Mouse (Mus musculus) c-Kit-positive CD71-negative TER-119-negative erythroid progenitor cells, embryonic 14.5 days (primary cell): ENCODE measurements around the gene Podxl2.

Source experiments
- DNase-seq: peaks from one replicate; pipeline ENCODE4 v3.0.0-alpha.2; 2013; ENCODE audit warnings: low read depth

The Podxl2 gene

DNA sequence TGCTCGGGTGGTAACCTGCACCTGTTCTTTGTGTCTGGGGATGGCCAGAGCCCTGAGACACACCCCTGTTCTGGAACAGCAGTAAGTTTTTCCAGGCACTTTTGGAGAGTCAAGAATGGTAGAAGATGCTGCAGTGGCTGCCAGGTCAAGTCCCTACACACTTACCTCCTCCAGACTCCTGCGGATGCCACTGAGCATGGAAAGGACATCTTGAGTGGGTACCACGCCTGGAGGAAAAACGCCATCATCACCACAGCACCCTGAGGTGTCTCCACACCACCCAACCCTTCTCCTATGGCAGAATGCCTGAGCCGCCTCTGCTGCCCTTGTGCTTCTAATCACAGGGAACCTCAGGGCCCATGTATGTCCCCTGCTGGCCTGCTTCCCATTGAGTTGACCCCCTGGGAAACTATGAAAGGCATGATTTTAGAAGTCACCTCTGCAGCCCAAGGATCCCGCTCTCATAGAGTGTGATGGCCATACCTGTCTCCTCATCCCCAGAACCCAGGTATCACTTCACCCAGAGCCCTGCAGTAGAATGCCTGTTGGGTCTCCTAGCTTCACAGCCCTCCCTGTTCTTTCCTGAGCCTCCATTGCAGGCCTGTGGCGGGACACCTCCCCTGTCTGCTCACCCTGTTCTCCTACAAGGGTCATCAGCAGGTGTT, 29.8 kb downstream of the Podxl2 start:
- DNase-seq: no peak

DNA sequence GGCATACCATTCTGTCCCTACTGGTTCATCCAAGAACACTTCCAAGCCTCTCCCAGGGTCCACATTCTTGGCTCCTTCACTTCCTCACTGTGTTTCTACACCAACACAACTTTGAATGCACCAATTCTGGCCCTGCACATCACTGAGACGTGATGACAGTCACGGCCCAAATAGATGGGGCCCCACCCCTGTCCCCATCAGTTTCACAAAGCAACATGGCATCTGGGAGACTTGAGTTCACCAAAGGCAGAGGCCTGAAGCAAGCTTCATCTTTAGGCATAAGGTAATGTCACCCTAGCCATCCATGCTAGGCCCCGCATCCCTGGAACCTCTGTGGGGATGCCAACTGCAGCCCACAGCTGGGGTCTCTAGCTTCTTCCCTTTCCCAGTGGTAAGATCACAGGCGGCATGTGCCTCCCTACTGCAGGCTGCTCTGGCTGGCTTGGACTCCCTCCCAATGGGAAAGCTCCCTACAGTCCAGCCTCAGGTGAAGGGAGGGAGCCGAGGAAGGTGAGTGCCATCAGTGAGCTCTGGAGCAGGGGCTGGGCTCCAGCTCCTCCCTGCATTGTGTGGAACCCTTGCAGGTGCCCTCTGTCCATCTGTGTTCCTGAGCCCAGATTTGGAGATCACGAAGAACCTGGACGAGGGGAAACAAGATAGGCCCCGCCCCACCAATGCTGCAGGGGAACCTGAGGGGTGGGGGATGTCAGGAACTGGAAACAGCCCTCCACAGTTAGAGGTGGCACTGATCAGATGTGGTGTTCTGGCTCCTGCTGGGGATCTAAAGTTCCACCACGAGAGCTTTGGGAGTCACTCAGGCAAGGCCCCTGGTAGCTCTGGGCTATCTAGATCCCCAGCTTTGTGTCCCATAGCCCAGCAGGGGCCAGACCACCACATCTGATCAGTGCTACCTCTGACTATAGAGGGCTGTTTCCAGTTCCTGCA, 30.8 kb downstream of the Podxl2 start:
- DNase-seq: no peak

DNA sequence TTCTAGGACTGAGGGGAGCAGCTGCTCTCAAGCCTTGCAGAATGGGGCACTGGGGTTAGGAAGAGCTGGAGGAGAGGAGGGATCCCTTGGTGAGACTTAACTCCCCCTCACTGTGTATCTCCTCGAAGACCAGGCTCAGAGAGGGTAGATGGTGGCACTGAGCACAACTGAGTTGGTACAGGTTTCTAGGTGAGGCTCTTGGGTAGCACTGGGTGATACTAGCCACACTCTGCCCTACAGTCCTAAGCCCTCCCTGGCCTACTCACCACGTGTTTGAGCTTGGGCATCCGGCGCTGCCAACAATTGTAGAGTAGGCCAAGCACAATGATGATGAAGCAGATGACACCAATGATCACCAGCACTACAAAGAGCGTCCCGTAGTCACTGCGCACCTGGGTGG, 31.6 kb downstream of the Podxl2 start:
- no peak for DNase-seq

DNA sequence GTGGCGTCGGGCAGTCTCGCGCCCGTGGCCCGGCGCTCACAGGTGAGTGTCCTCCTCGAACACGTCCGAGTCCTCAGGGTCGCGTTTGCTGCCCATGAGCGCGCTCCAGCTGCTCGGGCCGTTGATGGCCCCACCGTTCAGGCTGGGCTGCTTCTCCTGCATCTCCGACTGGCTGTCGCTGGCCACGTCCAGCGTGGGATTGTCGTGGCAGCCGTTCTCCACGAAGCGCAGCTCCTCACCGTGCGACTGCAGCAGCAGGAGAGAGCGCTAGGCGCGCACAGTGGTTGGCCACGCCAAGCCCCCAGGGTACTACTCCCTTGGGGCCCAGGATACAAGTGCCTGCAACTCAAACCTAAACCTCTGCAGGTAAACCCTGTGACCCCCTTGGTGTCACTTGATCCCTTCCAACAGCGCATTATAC, 32.1 kb downstream of the Podxl2 start:
- no peak for DNase-seq

DNA sequence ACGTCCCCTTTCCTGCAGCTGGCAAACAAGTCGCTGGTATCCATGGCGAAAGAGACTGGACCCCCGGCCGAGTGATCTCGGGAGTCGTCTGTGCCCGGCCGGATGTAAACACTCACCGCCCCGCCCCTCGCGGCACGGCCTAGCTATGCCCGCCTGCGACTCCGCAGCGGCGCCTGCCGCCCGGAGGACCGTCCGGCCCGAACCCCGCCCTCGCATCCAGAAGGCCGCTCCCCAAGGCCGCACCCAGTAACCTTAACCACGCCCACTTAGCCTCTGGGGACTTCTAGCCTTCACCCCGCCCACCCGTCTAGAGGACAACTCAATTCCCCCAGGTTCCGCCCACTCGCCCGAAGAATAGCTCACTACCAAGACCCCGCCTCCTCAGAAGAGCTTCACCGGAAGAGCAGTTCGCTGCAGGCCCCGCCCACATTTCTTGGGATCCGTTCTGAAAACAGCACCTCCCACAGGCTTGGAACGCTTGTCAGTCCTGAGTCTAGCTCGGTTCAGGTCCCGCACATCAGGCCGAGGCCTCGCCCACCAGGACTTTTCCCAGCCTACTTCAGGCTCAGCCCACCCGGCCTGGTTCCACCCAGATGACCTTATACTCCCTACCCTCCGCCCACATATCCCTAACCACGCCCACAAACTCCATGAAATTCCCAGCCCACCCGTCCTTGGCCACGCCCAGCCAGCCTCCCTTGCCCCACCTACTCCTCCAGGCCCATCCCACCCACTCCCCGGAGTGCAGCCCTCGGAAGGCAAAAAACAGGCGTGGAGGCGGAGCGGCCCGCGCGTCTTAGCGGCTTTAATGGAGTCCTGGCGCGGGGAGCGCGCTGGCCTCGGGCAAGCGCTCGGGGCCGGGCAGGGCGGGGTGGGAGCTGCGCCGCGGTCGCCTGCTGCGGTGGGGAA, 32.8 kb downstream of the Podxl2 start, which contains the start of gene Abtb1:
TSS of gene Abtb1 (minus strand) at position 204 of the 909 bp plus-strand sequence.
- peak; percentile 100 for DNase-seq

DNA sequence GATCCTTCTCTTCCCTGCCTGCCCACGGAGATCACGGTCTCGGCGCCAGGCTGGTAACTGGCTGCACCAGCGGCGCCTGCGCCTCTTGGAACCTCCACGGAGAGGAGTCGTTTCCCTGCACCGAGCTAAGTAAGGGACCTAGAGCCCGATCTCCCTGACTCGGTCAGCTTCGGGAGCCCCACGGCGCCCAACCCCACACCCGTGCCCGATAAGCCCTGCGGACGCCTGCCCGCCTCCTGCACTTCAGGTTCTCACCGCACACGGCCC, 33.4 kb downstream of the Podxl2 start:
- DNase-seq: no peak

DNA sequence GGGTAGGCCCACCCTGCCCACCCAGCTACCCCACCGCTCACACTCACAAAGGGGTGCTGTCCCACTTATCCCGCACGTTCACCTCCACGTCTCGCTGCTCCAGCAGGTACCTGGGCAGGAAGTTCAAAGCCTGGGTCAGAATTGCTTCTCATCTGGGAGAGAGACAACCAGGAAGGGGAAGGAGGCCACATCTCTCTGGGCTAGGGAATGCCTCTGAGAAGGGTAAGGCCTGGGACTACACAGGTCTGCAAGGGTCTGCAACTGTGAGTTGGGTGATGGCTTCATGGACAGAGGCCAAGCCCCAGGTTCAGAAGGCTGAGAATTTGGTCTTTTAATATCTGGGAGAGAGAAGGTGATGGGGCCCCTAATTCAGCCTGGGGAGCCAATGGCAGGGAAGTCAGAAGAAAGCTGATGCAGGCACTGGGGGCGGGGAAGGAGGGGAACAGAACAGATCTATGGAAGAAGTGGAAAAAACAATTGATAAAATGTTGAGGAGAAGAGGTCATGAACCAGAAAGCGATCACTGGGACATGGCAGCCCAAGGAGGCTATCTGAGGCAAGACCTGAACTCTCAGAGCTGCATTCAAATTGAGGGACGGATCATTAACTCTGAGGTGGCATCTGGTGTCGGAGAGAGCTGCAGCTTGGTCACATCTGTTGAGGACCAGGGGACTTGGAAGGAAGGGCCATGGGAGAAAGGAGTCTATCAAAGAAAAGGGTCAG, 33.9 kb downstream of the Podxl2 start:
- no peak for DNase-seq

DNA sequence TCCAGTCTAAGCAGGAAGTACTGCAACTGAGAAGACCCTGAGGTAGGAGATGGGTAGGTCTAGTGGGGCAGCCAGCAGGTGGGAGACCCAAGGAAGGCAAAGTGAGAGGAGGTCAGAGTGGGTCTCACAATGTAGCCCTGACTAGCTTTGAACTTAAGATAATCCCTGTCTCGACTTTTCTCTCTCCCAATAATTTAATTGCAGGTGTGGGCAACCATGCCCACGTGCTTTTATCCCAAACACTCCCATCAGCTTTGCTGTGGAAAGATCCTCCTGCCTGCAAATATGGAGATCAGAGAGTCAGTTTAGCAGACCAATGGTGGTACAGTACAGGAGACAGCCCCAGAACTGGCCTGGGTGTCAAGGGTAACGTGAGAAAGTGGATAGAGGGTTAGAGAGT, 34.6 kb downstream of the Podxl2 start:
- no peak for DNase-seq

DNA sequence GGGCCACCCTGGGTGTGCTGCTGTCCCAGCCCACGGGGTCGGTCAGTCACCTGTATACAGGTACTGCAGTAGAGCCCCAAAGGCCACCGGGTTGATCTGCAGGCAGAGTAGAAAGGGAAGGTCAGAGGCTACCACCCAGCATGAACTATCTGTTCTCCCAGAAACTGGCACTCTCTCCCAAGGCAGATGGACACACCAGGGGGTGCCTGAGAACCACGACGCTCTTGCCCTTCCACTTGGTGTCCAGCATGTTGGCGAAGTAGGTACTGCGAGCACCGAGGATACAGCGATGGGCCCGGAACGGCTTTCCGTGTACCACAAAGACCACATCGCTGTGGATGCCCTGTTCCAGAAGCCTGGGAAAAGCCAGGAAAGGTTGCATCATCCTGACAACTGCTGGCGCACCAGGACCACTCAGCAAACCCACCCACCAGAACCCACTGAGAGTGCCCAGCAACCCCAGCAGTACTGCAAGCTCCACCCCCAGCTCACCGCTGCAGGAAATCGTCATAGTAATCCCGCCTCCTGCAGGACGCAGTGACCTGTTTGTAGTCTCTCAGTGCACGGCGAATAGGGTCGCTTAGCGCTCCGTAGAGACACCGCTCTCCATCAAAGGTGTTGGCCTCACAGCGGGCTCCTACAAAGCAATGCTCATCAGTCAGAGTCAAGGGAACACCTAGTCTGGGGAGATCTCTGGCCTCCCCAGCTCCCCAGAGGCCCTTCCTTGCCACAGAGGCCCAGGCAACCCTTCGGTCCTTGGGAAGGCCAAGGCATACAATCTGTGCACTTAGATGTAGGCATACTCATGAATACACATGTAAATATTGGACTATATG, 35.5 kb downstream of the Podxl2 start:
- DNase-seq: no peak

DNA sequence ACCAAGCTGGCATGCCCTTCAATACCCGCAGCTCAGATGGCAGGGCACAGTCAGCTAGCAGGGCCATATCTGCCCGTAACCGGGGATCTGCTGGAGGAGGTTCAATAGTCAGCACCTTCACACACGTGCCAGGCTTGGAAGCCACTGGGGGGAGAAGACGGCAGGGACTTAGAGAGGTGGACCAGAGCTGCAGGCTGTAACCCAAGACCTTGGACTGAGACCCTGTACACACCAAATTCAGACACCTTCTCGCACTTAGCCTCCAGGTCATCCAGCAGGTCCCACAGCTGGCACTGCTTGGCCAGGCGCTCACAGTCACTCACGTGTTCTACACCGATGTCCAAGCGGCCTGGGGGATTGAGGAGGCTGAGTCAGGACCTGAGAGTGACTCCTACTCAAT, 36.2 kb downstream of the Podxl2 start:
- no peak for DNase-seq

DNA sequence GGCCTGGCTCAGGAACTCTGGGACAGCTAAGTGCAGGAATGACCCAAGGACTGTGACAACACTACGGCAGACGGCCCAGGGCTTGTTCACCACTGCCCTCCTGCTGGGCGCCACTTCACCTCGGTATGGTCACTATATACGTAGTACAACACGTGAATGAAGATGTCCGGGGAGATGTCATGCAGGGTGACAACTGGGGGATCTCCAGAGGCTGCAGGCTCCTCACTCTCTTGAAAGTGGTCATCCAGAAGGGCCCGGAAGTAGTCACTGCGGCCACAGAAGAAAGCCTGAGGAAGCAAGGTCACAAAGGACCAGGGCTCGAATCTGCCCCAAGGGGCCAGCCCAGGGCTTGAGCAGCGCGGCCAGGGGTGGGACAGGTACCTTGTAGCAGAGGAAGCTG, 36.8 kb downstream of the Podxl2 start:
- DNase-seq: no peak

DNA sequence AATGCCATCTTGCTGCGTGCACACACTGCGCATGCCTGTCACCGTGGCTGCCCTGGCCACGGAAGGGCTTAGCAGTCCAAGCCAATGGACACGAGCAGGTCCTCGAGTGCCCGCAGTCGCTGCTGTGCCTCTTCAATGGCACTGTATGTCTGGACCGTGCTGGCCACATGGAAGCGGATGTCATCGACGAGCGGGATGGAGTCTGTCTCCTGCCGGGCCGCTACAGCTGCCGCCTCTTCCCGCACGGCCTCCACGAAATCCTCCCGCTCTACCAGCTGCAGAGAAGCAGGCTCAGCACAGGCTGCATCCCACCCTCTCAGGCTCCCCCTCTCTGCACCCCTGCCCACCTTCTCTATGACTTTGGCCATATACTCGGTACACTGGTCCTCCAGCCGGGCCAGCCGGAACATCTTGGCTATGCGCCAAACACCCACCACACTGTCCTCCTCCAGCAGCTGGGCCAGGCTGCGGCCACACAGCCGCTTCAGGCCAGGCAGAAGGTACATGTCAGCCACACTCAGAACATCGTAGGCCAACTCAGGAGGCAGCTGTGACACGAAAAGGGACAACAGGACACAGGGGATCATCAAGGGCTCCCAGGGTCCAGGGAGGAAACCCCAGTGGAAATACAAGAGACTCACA, 38.5 kb downstream of the Podxl2 start:
- no peak for DNase-seq

DNA sequence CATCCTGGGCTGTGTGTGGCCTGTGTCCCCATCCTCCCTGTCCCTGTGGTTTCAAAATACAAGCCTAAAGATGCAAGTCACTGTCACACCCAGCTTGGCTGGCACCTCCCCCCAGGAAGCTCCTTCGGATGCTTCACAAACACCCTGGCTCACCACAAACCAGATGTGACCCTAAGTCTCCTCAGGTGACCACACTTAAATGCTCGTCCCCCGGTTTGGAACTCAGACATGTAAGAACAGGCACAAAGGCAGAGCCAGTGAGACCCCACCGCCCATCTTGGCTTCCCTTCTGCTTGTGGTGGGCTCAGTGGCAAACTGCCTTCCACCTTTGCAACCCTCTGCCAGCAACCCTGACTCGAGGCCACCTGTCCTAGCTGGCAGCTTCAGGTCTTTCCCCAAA, 39.8 kb downstream of the Podxl2 start:
- no peak for DNase-seq

DNA sequence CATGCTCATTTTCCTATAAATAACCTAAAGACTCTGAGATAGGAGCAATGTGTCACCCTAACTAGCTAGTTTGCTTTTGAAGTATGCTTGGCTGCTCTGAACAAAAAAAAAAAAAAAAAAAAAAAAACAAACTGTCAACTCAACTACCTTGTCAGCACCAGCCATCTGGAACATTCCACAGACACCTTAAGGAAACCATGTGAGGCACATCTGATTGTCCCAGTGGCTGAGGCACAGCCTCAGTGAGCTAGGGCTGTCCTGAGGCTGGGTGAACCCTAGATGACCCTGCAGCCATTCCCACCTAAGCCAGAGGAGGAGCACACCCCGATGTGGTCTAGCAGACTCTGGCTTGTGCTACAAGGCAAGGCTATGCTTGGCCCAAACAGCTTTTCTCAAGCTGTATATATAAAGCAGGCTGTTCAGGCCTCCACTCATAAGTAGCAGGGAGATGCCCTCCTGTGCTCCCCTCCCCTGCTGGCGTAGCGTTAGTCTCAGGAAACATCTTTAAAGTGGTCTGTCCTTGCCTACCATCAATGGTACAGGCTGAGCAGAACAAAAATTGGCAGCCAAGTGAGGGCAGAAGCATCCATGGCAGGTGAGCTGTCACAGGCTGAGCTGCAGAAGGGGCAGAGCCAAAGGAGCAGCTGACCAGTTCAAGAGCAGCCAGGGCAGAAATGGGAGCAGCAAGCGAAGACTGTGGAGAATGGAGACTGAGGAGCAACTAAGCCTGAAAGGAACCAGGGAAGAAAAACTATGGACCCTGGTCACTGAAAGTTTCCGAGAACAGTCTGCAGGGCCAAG, 41.3 kb downstream of the Podxl2 start:
- DNase-seq: no peak

DNA sequence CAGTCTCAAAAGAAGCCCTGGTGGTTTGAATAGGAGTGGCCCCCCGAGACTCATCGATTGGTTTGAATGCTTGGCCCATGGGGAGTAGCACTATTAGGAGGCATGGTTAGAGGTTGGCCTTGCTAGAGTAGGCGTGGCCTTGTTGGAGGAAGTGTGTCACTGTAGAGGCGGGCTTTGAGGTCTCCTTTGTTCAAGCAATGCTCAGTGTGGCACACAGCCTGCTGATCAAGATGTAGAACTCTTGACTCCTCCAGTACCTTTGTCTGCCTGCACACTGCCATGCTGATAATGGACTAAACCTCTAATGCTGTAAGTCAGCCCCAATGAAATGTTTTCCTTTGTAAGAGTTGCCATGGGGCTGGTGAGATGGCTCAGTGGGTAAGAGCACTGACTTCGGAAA, 42.2 kb downstream of the Podxl2 start:
- no peak for DNase-seq

DNA sequence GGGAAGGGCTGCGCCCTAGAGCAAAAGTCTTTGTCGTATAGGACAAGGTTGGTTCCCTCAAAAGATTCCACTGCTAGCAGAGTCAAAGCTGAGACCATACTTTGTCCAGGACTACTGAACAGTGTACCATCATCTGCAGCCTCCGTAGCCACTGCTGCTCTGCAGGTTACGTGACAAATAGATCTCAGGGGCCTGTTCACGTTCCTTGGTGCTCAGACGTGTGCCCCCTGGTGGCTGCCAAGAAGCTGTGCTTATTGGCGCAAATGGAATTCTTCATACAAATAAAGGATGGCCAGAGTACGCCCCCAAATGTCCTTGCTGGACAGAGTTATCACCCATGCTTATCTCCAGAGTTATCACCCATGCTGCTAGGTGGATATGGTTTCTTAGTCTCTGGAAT, 43.4 kb downstream of the Podxl2 start:
- peak; percentile 69 for DNase-seq

DNA sequence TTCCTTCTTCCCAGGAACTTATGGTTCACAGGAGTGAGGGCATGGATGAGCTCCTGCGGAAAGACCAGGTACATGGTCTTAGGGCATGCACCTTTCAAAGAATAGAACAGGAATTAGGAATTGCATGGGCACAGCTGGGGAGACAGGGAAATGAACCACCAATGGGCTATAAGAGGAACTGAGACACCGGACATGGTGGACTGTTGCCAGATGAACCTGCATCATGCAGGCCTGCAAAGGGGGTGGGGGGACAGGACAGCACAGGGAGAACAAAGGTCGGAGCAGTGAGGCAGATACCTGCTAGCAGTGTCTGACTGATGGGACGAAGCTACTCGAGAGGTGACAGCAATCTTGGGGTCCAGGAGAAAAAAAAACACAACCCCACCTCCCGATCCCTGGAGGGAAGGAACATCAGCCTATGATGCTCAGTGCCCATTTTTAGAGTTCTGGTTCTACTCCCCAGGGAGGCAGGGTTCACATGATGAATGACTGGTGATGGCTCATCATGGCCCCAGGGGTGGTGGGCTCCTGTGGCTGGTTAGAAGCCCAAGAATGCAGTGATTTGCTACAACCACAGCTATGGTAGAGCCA, 44.6 kb downstream of the Podxl2 start:
- no peak for DNase-seq

DNA sequence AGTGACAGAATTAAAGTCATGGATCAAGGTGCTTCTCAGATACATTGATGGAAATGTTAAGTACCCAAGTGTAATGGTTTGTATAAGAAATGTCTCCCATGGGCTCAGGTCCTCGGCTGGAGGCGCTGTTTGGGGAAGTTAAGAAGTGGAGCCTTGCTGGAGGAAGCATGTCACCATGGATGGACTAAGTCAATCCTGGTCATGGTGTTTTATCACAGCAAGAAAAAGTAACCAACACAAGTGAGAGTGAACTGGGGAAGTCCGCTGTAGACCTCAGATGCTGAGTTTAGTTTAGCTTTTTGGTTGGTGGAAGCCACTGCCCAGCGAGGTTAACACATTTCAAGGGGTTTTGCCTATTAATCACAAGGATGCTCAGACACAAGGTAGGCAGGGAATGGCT, 45.3 kb downstream of the Podxl2 start:
- no peak for DNase-seq
